25 mouse cellular contexts compared by ENCODE assay signal in genomic region chr4:133971741-133972140, GRCm38 (mm10). TPM values are rescaled to one million over a fixed set of nuclear protein-coding genes. Genes with fewer than 3 reads are reported as not detected.
DNase-seq lines count a peak whose midpoint lies in the region; ATAC-seq and TF ChIP-seq lines count a peak whose summit lies in the region.
"Had no signal": no experiment of that assay in that cellular context is flagged by ENCODE, and none has a peak within 500 bp of the region (broad histone marks: within the 10 kb centered on the region; RNA-seq: fewer than 3 reads in every experiment).

No protein-coding gene starts in this region.

- no peak overlapping the region for H3K4me2 ChIP-seq in forebrain, embryonic 13.5 days
- no peak overlapping the region for H3K4me2 ChIP-seq in midbrain, postnatal 0 days (ENCODE audit: low read depth, low read length, poor library complexity, severe bottlenecking)
- no peak overlapping the region for H3K4me2 ChIP-seq in midbrain, embryonic 16.5 days (ENCODE audit: low read length)
- no peak overlapping the region for H3K4me2 ChIP-seq in hindbrain, embryonic 16.5 days (ENCODE audit: low read length)
- H3K4me2 ChIP-seq: embryonic facial prominence, embryonic 15.5 days; heart, embryonic 13.5 days; limb, embryonic 12.5 days; liver, embryonic 12.5 days; neural tube, embryonic 13.5 days had no signal

- H3K27ac ChIP-seq in forebrain, embryonic 13.5 days, result peak overlapping the region; percentile 99
- H3K27ac ChIP-seq in forebrain, embryonic 10.5 days, result no peak overlapping the region
- no peak overlapping the region for H3K27ac ChIP-seq in midbrain, postnatal 0 days (ENCODE audit: low read depth, low read length)
- H3K27ac ChIP-seq in midbrain, embryonic 16.5 days (ENCODE audit: low read length), result no peak overlapping the region
- H3K27ac ChIP-seq in hindbrain, embryonic 16.5 days (ENCODE audit: low read depth, low read length), result peak overlapping the region; percentile 44; the same call in 1 of the 2 replicates
- H3K27ac ChIP-seq: embryonic facial prominence, embryonic 15.5 days; heart, embryonic 13.5 days; limb, embryonic 12.5 days; liver, embryonic 12.5 days had no signal

- TF ChIP-seq CTCF in midbrain, postnatal 0 days (IDR thresholded peaks at IDR 0.05), result no peak

- no peak for ATAC-seq in forebrain, embryonic 13.5 days
- ATAC-seq in midbrain, postnatal 0 days (ENCODE audit: low FRiP score), result no peak
- no peak for ATAC-seq in midbrain, embryonic 16.5 days
- ATAC-seq in hindbrain, embryonic 16.5 days, result no peak
- ATAC-seq in megakaryocyte-erythroid progenitor cell, adult 5-6 weeks (replicated peaks; ENCODE audit: low FRiP score, low TSS enrichment, poor library complexity, severe bottlenecking), result no peak
- ATAC-seq: liver, embryonic 12.5 days had no signal

- DNase-seq in forebrain, embryonic 10.5 days (ENCODE audit: extremely low spot score, low spot score), result no peak
- DNase-seq in midbrain, postnatal 0 days (ENCODE audit: low spot score), result peak; percentile 54
- peak; percentile 31 to 40 for DNase-seq in cerebellum, postnatal 14 days
- DNase-seq in thymus, postnatal 4 days, result no peak
- DNase-seq: adrenal gland, postnatal 25 days; B cell, adult 2 months; heart, adult 18-20 months; kidney, adult 8-10 months; lung, adult 2 months; right cerebral cortex, postnatal 25 days; thymus, postnatal 36 days had no signal

- H3K36me3 ChIP-seq in forebrain, embryonic 13.5 days (ENCODE audit: poor library complexity, severe bottlenecking), result peaks cover 28% of the 10 kb centered on the region
- peaks cover 70% of the 10 kb centered on the region for H3K36me3 ChIP-seq in forebrain, embryonic 10.5 days (replicated peaks)
- H3K36me3 ChIP-seq in midbrain, postnatal 0 days (ENCODE audit: insufficient read depth, low read length), result peaks cover 3% of the 10 kb centered on the region; the same call in 1 of the 2 replicates
- peaks cover under 1% of the 10 kb centered on the region for H3K36me3 ChIP-seq in midbrain, embryonic 16.5 days (ENCODE audit: control insufficient read depth, insufficient read depth, low read length)
- 0 out of 2 replicates have a peak, but pooled peaks cover 3% of the 10 kb centered on the region for H3K36me3 ChIP-seq in hindbrain, embryonic 16.5 days (ENCODE audit: control insufficient read depth, insufficient read depth, low read length)

- no peaks in the 10 kb centered on the region for H3K9me3 ChIP-seq in forebrain, embryonic 13.5 days (replicated peaks)
- H3K9me3 ChIP-seq in forebrain, embryonic 10.5 days, result no peaks in the 10 kb centered on the region
- H3K9me3 ChIP-seq in midbrain, postnatal 0 days (ENCODE audit: low read length), result no peaks in the 10 kb centered on the region
- H3K9me3 ChIP-seq in midbrain, embryonic 16.5 days (replicated peaks; ENCODE audit: control insufficient read depth, low read length, poor library complexity, severe bottlenecking), result no peaks in the 10 kb centered on the region
- H3K9me3 ChIP-seq in hindbrain, embryonic 16.5 days (ENCODE audit: control insufficient read depth, low read length), result no peaks in the 10 kb centered on the region
- H3K9me3 ChIP-seq: embryonic facial prominence, embryonic 15.5 days; heart, embryonic 13.5 days; limb, embryonic 12.5 days; liver, embryonic 12.5 days; megakaryocyte, embryonic 14.5 days; neural tube, embryonic 13.5 days had no signal

- H3K4me3 ChIP-seq in forebrain, embryonic 13.5 days, result no peak overlapping the region
- H3K4me3 ChIP-seq in forebrain, embryonic 10.5 days, result no peak overlapping the region
- H3K4me3 ChIP-seq in midbrain, postnatal 0 days (ENCODE audit: low read depth, low read length), result no peak overlapping the region
- no peak overlapping the region for H3K4me3 ChIP-seq in midbrain, embryonic 16.5 days (ENCODE audit: low read depth, low read length)
- no peak overlapping the region for H3K4me3 ChIP-seq in hindbrain, embryonic 16.5 days (ENCODE audit: low read length)
- H3K4me3 ChIP-seq: embryonic facial prominence, embryonic 15.5 days; heart, embryonic 13.5 days; limb, embryonic 12.5 days; liver, embryonic 12.5 days; megakaryocyte, embryonic 14.5 days; neural tube, embryonic 13.5 days had no signal

- no peak overlapping the region for H3K9ac ChIP-seq in forebrain, embryonic 13.5 days
- H3K9ac ChIP-seq in midbrain, postnatal 0 days (replicated peaks; ENCODE audit: low read length, poor library complexity, severe bottlenecking), result no peak overlapping the region
- H3K9ac ChIP-seq in midbrain, embryonic 16.5 days (ENCODE audit: low read depth, low read length), result no peak overlapping the region
- no peak overlapping the region for H3K9ac ChIP-seq in hindbrain, embryonic 16.5 days (ENCODE audit: low read depth, low read length)
- H3K9ac ChIP-seq: embryonic facial prominence, embryonic 15.5 days; heart, embryonic 13.5 days; limb, embryonic 12.5 days; liver, embryonic 12.5 days had no signal

- H3K4me1 ChIP-seq in forebrain, embryonic 13.5 days, result peaks cover 41% of the 10 kb centered on the region
- H3K4me1 ChIP-seq in forebrain, embryonic 10.5 days, result peaks cover 38% of the 10 kb centered on the region
- H3K4me1 ChIP-seq in midbrain, postnatal 0 days (ENCODE audit: insufficient read depth, low read length), result 0 out of 2 replicates have a peak, but pooled peaks cover 5% of the 10 kb centered on the region
- H3K4me1 ChIP-seq in midbrain, embryonic 16.5 days (ENCODE audit: control insufficient read depth, insufficient read depth, low read length), result peaks cover 20% of the 10 kb centered on the region
- H3K4me1 ChIP-seq in hindbrain, embryonic 16.5 days (ENCODE audit: control insufficient read depth, insufficient read depth, low read depth, low read length), result peaks cover 28% of the 10 kb centered on the region

- no peaks in the 10 kb centered on the region for H3K27me3 ChIP-seq in forebrain, embryonic 13.5 days
- no peaks in the 10 kb centered on the region for H3K27me3 ChIP-seq in forebrain, embryonic 10.5 days (ENCODE audit: poor library complexity, severe bottlenecking)
- H3K27me3 ChIP-seq in midbrain, postnatal 0 days (ENCODE audit: insufficient read depth, low read length), result no peaks in the 10 kb centered on the region
- no peaks in the 10 kb centered on the region for H3K27me3 ChIP-seq in midbrain, embryonic 16.5 days (ENCODE audit: control insufficient read depth, insufficient read depth, low read depth, low read length)
- H3K27me3 ChIP-seq in hindbrain, embryonic 16.5 days (replicated peaks; ENCODE audit: control insufficient read depth, insufficient read depth, low read length), result no peaks in the 10 kb centered on the region
- H3K27me3 ChIP-seq: embryonic facial prominence, embryonic 15.5 days; heart, embryonic 13.5 days; limb, embryonic 12.5 days; liver, embryonic 12.5 days; megakaryocyte, embryonic 14.5 days; neural tube, embryonic 13.5 days had no signal

- WGBS in forebrain, embryonic 13.5 days, result 73% methylated on average over 8 of the region's 8 CpGs
- 85% methylated on average over 8 of the region's 8 CpGs for WGBS in forebrain, embryonic 10.5 days
- 73% methylated on average over 8 of the region's 8 CpGs for WGBS in midbrain, postnatal 0 days
- WGBS in midbrain, embryonic 16.5 days, result 67% methylated on average over 8 of the region's 8 CpGs
- 57% methylated on average over 8 of the region's 8 CpGs for WGBS in hindbrain, embryonic 16.5 days

RNA-seq across cellular contexts. Expression of gene Hmgn2, which starts 3.3 kb away (rescaled TPM):
- 3,166 and 3,367 TPM in 2 replicates for polyA plus RNA-seq in forebrain, embryonic 13.5 days (2015; fragmentation: Nextera tagmentation; extraction: Ambion mirVana)
- polyA plus RNA-seq in forebrain, embryonic 10.5 days (2016; fragmentation: Nextera tagmentation; extraction: Ambion mirVana), result 3,760 and 3,774 TPM in 2 replicates
- total RNA-seq in midbrain, postnatal 0 days (2014; rRNA removed), result 231 and 262 TPM in 2 replicates
- polyA plus RNA-seq in midbrain, postnatal 0 days (2015; fragmentation: Nextera tagmentation; extraction: Ambion mirVana), result 858 and 919 TPM in 2 replicates
- 937 and 974 TPM in 2 replicates for polyA plus RNA-seq in midbrain, embryonic 16.5 days (2015; fragmentation: Nextera tagmentation; extraction: Ambion mirVana)
- 909 and 1,029 TPM in 2 replicates for polyA plus RNA-seq in hindbrain, embryonic 16.5 days (2015; fragmentation: Nextera tagmentation; extraction: Ambion mirVana)
- total RNA-seq in megakaryocyte-erythroid progenitor cell, adult 5-6 weeks (2014; fragmentation: Nextera tagmentation), result 542 and 559 TPM in 2 replicates
- total RNA-seq in megakaryocyte-erythroid progenitor cell, adult 5-6 weeks (2017), result 268 and 336 TPM in 2 replicates

RNA-seq across cellular contexts. Expression of gene Dhdds, which starts 29.0 kb away (rescaled TPM):
- polyA plus RNA-seq in forebrain, embryonic 13.5 days (2015; fragmentation: Nextera tagmentation; extraction: Ambion mirVana), result 47.1 and 47.6 TPM in 2 replicates
- polyA plus RNA-seq in forebrain, embryonic 10.5 days (2016; fragmentation: Nextera tagmentation; extraction: Ambion mirVana), result 40.3 and 41.9 TPM in 2 replicates
- total RNA-seq in midbrain, postnatal 0 days (2014; rRNA removed), result 45.6 and 46.2 TPM in 2 replicates
- 38.3 and 42.6 TPM in 2 replicates for polyA plus RNA-seq in midbrain, postnatal 0 days (2015; fragmentation: Nextera tagmentation; extraction: Ambion mirVana)
- 45.7 and 48.6 TPM in 2 replicates for polyA plus RNA-seq in midbrain, embryonic 16.5 days (2015; fragmentation: Nextera tagmentation; extraction: Ambion mirVana)
- polyA plus RNA-seq in hindbrain, embryonic 16.5 days (2015; fragmentation: Nextera tagmentation; extraction: Ambion mirVana), result 49.7 and 49.8 TPM in 2 replicates
- total RNA-seq in megakaryocyte-erythroid progenitor cell, adult 5-6 weeks (2014; fragmentation: Nextera tagmentation), result 27.0 and 34.0 TPM in 2 replicates
- 10.6 and 26.2 TPM in 2 replicates for total RNA-seq in megakaryocyte-erythroid progenitor cell, adult 5-6 weeks (2017)

RNA-seq across cellular contexts. Expression of gene Lin28a, which starts 46.9 kb away (rescaled TPM):
- polyA plus RNA-seq in forebrain, embryonic 13.5 days (2015; fragmentation: Nextera tagmentation; extraction: Ambion mirVana), result 0.15 and 0.34 TPM in 2 replicates
- 21.6 and 25.7 TPM in 2 replicates for polyA plus RNA-seq in forebrain, embryonic 10.5 days (2016; fragmentation: Nextera tagmentation; extraction: Ambion mirVana)
- total RNA-seq in midbrain, postnatal 0 days (2014; rRNA removed), result 0.05 and 0.57 TPM in 2 replicates
- 0.04 and 0.13 TPM in 2 replicates for polyA plus RNA-seq in midbrain, postnatal 0 days (2015; fragmentation: Nextera tagmentation; extraction: Ambion mirVana)
- 0.37 and 0.44 TPM in 2 replicates for polyA plus RNA-seq in midbrain, embryonic 16.5 days (2015; fragmentation: Nextera tagmentation; extraction: Ambion mirVana)
- polyA plus RNA-seq in hindbrain, embryonic 16.5 days (2015; fragmentation: Nextera tagmentation; extraction: Ambion mirVana), result 0.16 and 0.35 TPM in 2 replicates
- not detected in 2 replicates for total RNA-seq in megakaryocyte-erythroid progenitor cell, adult 5-6 weeks (2014; fragmentation: Nextera tagmentation)
- 0.23 TPM in 1 of 2 replicates, not detected in the other for total RNA-seq in megakaryocyte-erythroid progenitor cell, adult 5-6 weeks (2017)
- total RNA-seq: adrenal gland, postnatal 25 days; heart, adult 18-20 months; heart, postnatal 25 days; layer of hippocampus, postnatal 10 days; left cerebral cortex, adult 8-10 months had no signal
- polyA plus RNA-seq: embryonic facial prominence, embryonic 15.5 days; large intestine, adult 2 months had no signal

Comparison
In these comparisons a context has a peak if more than half of its experiments do, and no peak if none do; other contexts are left out.
1. H3K27ac ChIP-seq: peak in forebrain, embryonic 13.5 days (single experiment) and hindbrain, embryonic 16.5 days (single experiment); none in forebrain, embryonic 10.5 days (single experiment), midbrain, postnatal 0 days (single experiment) and midbrain, embryonic 16.5 days (single experiment).
2. RNA of gene Lin28a, which starts 46.9 kb away (polyA plus RNA-seq): 21.6 to 25.7 TPM in forebrain, embryonic 10.5 days; 0.37 to 0.44 TPM in midbrain, embryonic 16.5 days, 0.16 to 0.35 TPM in hindbrain, embryonic 16.5 days, 0.15 to 0.34 TPM in forebrain, embryonic 13.5 days and 0.04 to 0.13 TPM in midbrain, postnatal 0 days; every median in the first group is over 10 times any median in the second.
3. DNase-seq: peak in midbrain, postnatal 0 days (single experiment) and cerebellum, postnatal 14 days (2 of 2); none in forebrain, embryonic 10.5 days (single experiment) and thymus, postnatal 4 days (single experiment).